Mouse (Mus musculus) heart, adult 2 months (tissue): ENCODE measurements around the gene Gm20388. TPM values are rescaled to one million over a fixed set of nuclear protein-coding genes. Genes with fewer than 3 reads are reported as not detected.

ENCODE experiments used
- DNase-seq, 2 experiments: peaks; one replicate each; pipeline ENCODE4 v3.0.0; 2021
- H3K27ac ChIP-seq: fragments of 200-600 bp; 2 replicates; pipeline ENCODE4 v1.8.1; 2022
- H3K27me3 ChIP-seq: fragments of 200-500 bp; 2 replicates; pipeline ENCODE4 v1.6.1; 2012; ENCODE audit warnings: mild to moderate bottlenecking, low read length, inconsistent platforms, mixed read lengths; ENCODE audit not compliant: control insufficient read depth, insufficient read depth
- H3K36me3 ChIP-seq: fragments of 200-500 bp; 2 replicates; pipeline ENCODE4 v1.6.1; 2012; ENCODE audit warnings: low read length, inconsistent platforms; ENCODE audit not compliant: control insufficient read depth, insufficient read depth
- H3K4me1 ChIP-seq: fragments of 200-500 bp; 2 replicates; pipeline ENCODE4 v1.6.1; 2011; ENCODE audit warnings: low read length; ENCODE audit not compliant: control insufficient read depth, insufficient read depth
- H3K4me3 ChIP-seq: fragments of 200-600 bp; 2 replicates; pipeline ENCODE4 v1.8.1; 2022
- H3K79me2 ChIP-seq: fragments of 200-500 bp; replicated peaks from 2 replicates; pipeline ENCODE4 v1.6.1; 2012; ENCODE audit warnings: mild to moderate bottlenecking, inconsistent platforms, low read length, moderate library complexity, mixed read lengths; ENCODE audit not compliant: control insufficient read depth, insufficient read depth
- H3K9ac ChIP-seq: fragments of 200-500 bp; 2 replicates; pipeline ENCODE4 v1.6.1; 2012; ENCODE audit warnings: low read depth, mild to moderate bottlenecking, control low read depth, inconsistent platforms, low read length, mixed read lengths
- CTCF ChIP-seq: fragments of 200-600 bp; IDR thresholded peaks from 2 replicates; pipeline ENCODE4 v1.8.1; 2022; ENCODE audit warnings: antibody characterized with exemption, mild to moderate bottlenecking, moderate library complexity
- EP300 ChIP-seq: fragments of 200-500 bp; IDR thresholded peaks from 2 replicates; pipeline ENCODE4 v1.6.1; 2011; ENCODE audit warnings: low read depth, low read length, control low read depth; ENCODE audit not compliant: insufficient read depth
- POLR2A ChIP-seq: fragments of 200-500 bp; IDR thresholded peaks from 2 replicates; pipeline ENCODE4 v1.6.1; 2011; ENCODE audit warnings: mild to moderate bottlenecking, low read depth, low read length, control low read depth; ENCODE audit not compliant: insufficient read depth
- WGBS: fragments of 180-500 bp; shearing (Covaris S2); methylation state at CpG from one replicate; pipeline ENCODE4 v1.1.7; 2018; 5-methylcytosine and 5-hydroxymethylcytosine counted together
- intact Hi-C: fragments of 180-260 bp; cut with DNase I; formaldehyde crosslinking; loops from one replicate; pipeline ENCODE4 v1.15.1; 2025
- polyA plus RNA-seq: library from polyadenylated mRNA; depleted of rRNA; stranded (reverse); fragments of >200 nt; gene quantifications from 2 replicates; pipeline ENCODE4 v1.2.3, GENCODE M21; 2012
- total RNA-seq, 2 experiments: library from RNA; stranded (reverse); gene quantifications; 2 replicates each; pipeline ENCODE4 v1.2.3; 2021

The Gm20388 gene
- total and polyA plus RNA-seq, 3 experiments, result 1.8 to 32.3 TPM; not detected in 1

- Histone ChIP-seq H3K4me3 (no peak overlapping the region), H3K4me1 (no peaks in the 10 kb centered on the region), H3K36me3 (no peaks in the 10 kb centered on the region), H3K79me2 (no peaks in the 10 kb centered on the region), H3K27me3 (no peaks in the 10 kb centered on the region), H3K9ac (no peak overlapping the region), H3K27ac (no peak overlapping the region)
- DNase-seq, result no peak
- TF ChIP-seq CTCF (peak; percentile 67), EP300 (no peak), POLR2A (no peak)
- intact Hi-C loops, result no loop called here
- 49% methylated on average over 8 of the region's 8 CpGs for whole genome bisulfite sequencing
These were observed 1930.6 kb downstream of the Gm20388 start for GRCm38 (mm10) chr8:121841242-121841641.

GRCm38 (mm10) chr8:121842064-121842955, 1931.7 kb downstream of the Gm20388 start:
- Histone ChIP-seq H3K27ac (no peak overlapping the region), H3K4me3 (no peak overlapping the region), H3K79me2 (no peaks in the 10 kb centered on the region), H3K36me3 (no peaks in the 10 kb centered on the region), H3K9ac (no peak overlapping the region), H3K4me1 (no peaks in the 10 kb centered on the region), H3K27me3 (no peaks in the 10 kb centered on the region)
- no peak for TF ChIP-seq POLR2A
- TF ChIP-seq EP300, result no peak
- no peak for TF ChIP-seq CTCF
- WGBS, result 89% methylated on average over 8 of the region's 8 CpGs
- DNase-seq, result no peak
- intact Hi-C loops, result no loop called here

- no peaks in the 10 kb centered on the region for H3K79me2 ChIP-seq
- H3K9ac ChIP-seq, result no peak overlapping the region
- WGBS, result 77% methylated on average over 3 of the region's 3 CpGs
- no peaks in the 10 kb centered on the region for H3K4me1 ChIP-seq
- no peaks in the 10 kb centered on the region for H3K27me3 ChIP-seq
- H3K27ac ChIP-seq, result no peak overlapping the region
- intact Hi-C loops, result no loop called here
- H3K4me3 ChIP-seq, result no peak overlapping the region
- no peak for TF ChIP-seq CTCF
- TF ChIP-seq EP300, result no peak
- no peak for TF ChIP-seq POLR2A
- DNase-seq, result no peak
- H3K36me3 ChIP-seq, result no peaks in the 10 kb centered on the region
These were observed 1932.6 kb downstream of the Gm20388 start for GRCm38 (mm10) chr8:121843184-121843733.

GRCm38 (mm10) chr8:121844765-121845164, 1934.1 kb downstream of the Gm20388 start:
- intact Hi-C loops, result no loop called here
- H3K4me1 ChIP-seq, result no peaks in the 10 kb centered on the region

GRCm38 (mm10) chr8:121846815-121847214, 1936.2 kb downstream of the Gm20388 start:
- intact Hi-C loops, result no loop called here
- H3K4me3 ChIP-seq, result no peak overlapping the region
- H3K36me3 ChIP-seq, result no peaks in the 10 kb centered on the region
- no peaks in the 10 kb centered on the region for H3K27me3 ChIP-seq
- no peak overlapping the region for H3K9ac ChIP-seq
- DNase-seq, result no peak
- H3K79me2 ChIP-seq, result no peaks in the 10 kb centered on the region
- no peaks in the 10 kb centered on the region; the same call in 1 of the 2 replicates for H3K4me1 ChIP-seq
- TF ChIP-seq CTCF (no peak), EP300 (no peak), POLR2A (no peak)
- H3K27ac ChIP-seq, result no peak overlapping the region

More at GRCm38 (mm10) chr8:121844765-121845164, 1934.1 kb downstream of the Gm20388 start:
- H3K79me2 ChIP-seq, result no peaks in the 10 kb centered on the region
- no peak for TF ChIP-seq POLR2A
- no peak for TF ChIP-seq EP300
- TF ChIP-seq CTCF, result no peak
- no peak overlapping the region for H3K4me3 ChIP-seq
- H3K27ac ChIP-seq, result no peak overlapping the region
- DNase-seq, result no peak
- 35% methylated on average over 7 of the region's 7 CpGs for WGBS
- no peaks in the 10 kb centered on the region for H3K36me3 ChIP-seq
- H3K27me3 ChIP-seq, result no peaks in the 10 kb centered on the region
- H3K9ac ChIP-seq, result no peak overlapping the region

GRCm38 (mm10) chr8:121847261-121847822, 1936.7 kb downstream of the Gm20388 start:
- H3K4me1 ChIP-seq, result no peaks in the 10 kb centered on the region; the same call in 1 of the 2 replicates
- WGBS, result 66% methylated on average over 10 of the region's 10 CpGs
- H3K27me3 ChIP-seq, result no peaks in the 10 kb centered on the region
- TF ChIP-seq POLR2A, result no peak
- TF ChIP-seq EP300, result no peak
- no peak for TF ChIP-seq CTCF
- H3K36me3 ChIP-seq, result no peaks in the 10 kb centered on the region
- no peak for DNase-seq
- no peak overlapping the region for H3K27ac ChIP-seq
- intact Hi-C loops, result no loop called here
- no peak overlapping the region for H3K4me3 ChIP-seq
- H3K9ac ChIP-seq, result no peak overlapping the region
- no peaks in the 10 kb centered on the region for H3K79me2 ChIP-seq
